8 mouse cellular contexts compared by ENCODE assay signal in the genomic region with DNA sequence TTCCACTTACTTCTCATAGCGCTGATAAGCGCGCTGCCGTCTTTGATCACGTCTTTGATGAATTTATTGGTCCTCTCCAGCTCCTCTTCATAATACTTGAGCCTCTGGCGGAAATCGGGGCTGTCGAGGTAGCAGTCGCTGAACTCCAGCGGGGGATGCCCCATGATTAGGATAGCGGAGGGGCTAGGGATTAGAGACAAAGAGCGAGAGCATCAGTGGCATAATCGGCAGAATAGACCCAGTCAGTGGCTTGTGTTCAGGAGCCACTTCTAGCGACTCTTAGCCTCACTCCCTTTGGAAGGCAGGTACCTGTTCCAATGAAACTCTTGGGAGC. TPM values are rescaled to one million over a fixed set of nuclear protein-coding genes. Genes with fewer than 3 reads are reported as not detected.
DNase-seq lines count a peak whose midpoint lies in the region; ATAC-seq and TF ChIP-seq lines count a peak whose summit lies in the region.

No protein-coding gene starts in this region.

- peak overlapping the region; percentile 57 for H3K9ac ChIP-seq in forebrain, embryonic 12.5 days
- H3K9ac ChIP-seq in liver, embryonic 15.5 days, result no peak overlapping the region

- peak overlapping the region; percentile 82; the same call in 1 of the 2 replicates for H3K27ac ChIP-seq in heart, embryonic 10.5 days
- H3K27ac ChIP-seq in forebrain, embryonic 12.5 days, result peak overlapping the region; percentile 83
- no peak overlapping the region for H3K27ac ChIP-seq in liver, embryonic 15.5 days (replicated peaks)

- intact Hi-C loops in heart, postnatal 10 days (cut with DNase I), result loop anchor here (2.0 to 10.0 kb wide), 3 partner anchors 49 to 189 kb away; no protein-coding TSS in a partner anchor

- TF ChIP-seq CTCF in C2C12 (IDR thresholded peaks at IDR 0.05; ENCODE audit: control insufficient read depth, insufficient read depth, insufficient read length), result no peak

- peak overlapping the region; percentile 51 for H3ac ChIP-seq in C2C12 (ENCODE audit: control insufficient read depth, insufficient read length, low read depth)

- peak overlapping the region; percentile 64 for H3K4me3 ChIP-seq in heart, embryonic 10.5 days
- no peak overlapping the region for H3K4me3 ChIP-seq in C2C12 (ENCODE audit: insufficient read depth, poor library complexity, severe bottlenecking)
- peak overlapping the region; percentile 58 for H3K4me3 ChIP-seq in forebrain, embryonic 12.5 days (replicated peaks)
- H3K4me3 ChIP-seq in liver, embryonic 15.5 days (replicated peaks), result peak overlapping the region; percentile 48

- peak; percentile 75 for DNase-seq in heart, embryonic 10.5 days (ENCODE audit: low spot score)
- no peak for DNase-seq in heart, postnatal 10 days
- no peak for DNase-seq in urinary bladder, adult 18-20 months (ENCODE audit: low spot score in 2 of 2)
- no peak for DNase-seq in thymus, postnatal 10 days (ENCODE audit: low spot score in 2 of 2)
- no peak for DNase-seq in thymus, postnatal 0 days (ENCODE audit: low spot score)

- 15% methylated on average over 14 of the region's 14 CpGs for whole genome bisulfite sequencing in heart, embryonic 10.5 days
- 12% methylated on average over 14 of the region's 14 CpGs for WGBS in forebrain, embryonic 12.5 days
- 15% methylated on average over 14 of the region's 14 CpGs for WGBS in liver, embryonic 15.5 days (ENCODE audit: insufficient replicate concordance)

- peak overlapping the region; percentile 54 for H3K4me2 ChIP-seq in forebrain, embryonic 12.5 days
- H3K4me2 ChIP-seq in liver, embryonic 15.5 days, result peak overlapping the region; percentile 51

- no peaks in the 10 kb centered on the region for H3K9me3 ChIP-seq in heart, embryonic 10.5 days
- H3K9me3 ChIP-seq in forebrain, embryonic 12.5 days, result no peaks in the 10 kb centered on the region
- H3K9me3 ChIP-seq in liver, embryonic 15.5 days (replicated peaks), result no peaks in the 10 kb centered on the region

- H3K4me1 ChIP-seq in heart, embryonic 10.5 days, result no peaks in the 10 kb centered on the region
- H3K4me1 ChIP-seq in forebrain, embryonic 12.5 days, result peaks cover 4% of the 10 kb centered on the region; the same call in 1 of the 2 replicates
- H3K4me1 ChIP-seq in liver, embryonic 15.5 days (replicated peaks), result no peaks in the 10 kb centered on the region

- ATAC-seq in forebrain, embryonic 12.5 days (ENCODE audit: low FRiP score), result peak; percentile 44
- ATAC-seq in liver, embryonic 15.5 days (ENCODE audit: insufficient read depth), result no peak

- H3K79me2 ChIP-seq in C2C12 (ENCODE audit: control insufficient read depth, insufficient read depth), result no peaks in the 10 kb centered on the region

- no peaks in the 10 kb centered on the region for H3K79me3 ChIP-seq in C2C12 (ENCODE audit: low read depth)

- H3K36me3 ChIP-seq in heart, embryonic 10.5 days, result no peaks in the 10 kb centered on the region
- H3K36me3 ChIP-seq in C2C12 (ENCODE audit: control insufficient read depth, insufficient read depth), result no peaks in the 10 kb centered on the region
- H3K36me3 ChIP-seq in forebrain, embryonic 12.5 days (replicated peaks), result no peaks in the 10 kb centered on the region
- H3K36me3 ChIP-seq in liver, embryonic 15.5 days (replicated peaks), result no peaks in the 10 kb centered on the region

- peaks cover 10% of the 10 kb centered on the region; the same call in 1 of the 2 replicates for H3K27me3 ChIP-seq in heart, embryonic 10.5 days (ENCODE audit: insufficient read depth, poor library complexity, severe bottlenecking)
- no peaks in the 10 kb centered on the region for H3K27me3 ChIP-seq in C2C12 (ENCODE audit: control insufficient read depth, insufficient read depth, insufficient read length)
- H3K27me3 ChIP-seq in forebrain, embryonic 12.5 days, result peaks cover 14% of the 10 kb centered on the region; the same call in 1 of the 2 replicates
- peaks cover 37% of the 10 kb centered on the region for H3K27me3 ChIP-seq in liver, embryonic 15.5 days

TF ChIP-seq in C2C12, 6 proteins besides CTCF, POLR2A, EP300 and RAD21:
- TF ChIP-seq FOSL1 (IDR thresholded peaks at IDR 0.05; ENCODE audit: insufficient read depth, low read length, poor library complexity, severe bottlenecking), result no peak
- TF ChIP-seq CEBPB (IDR thresholded peaks at IDR 0.05; ENCODE audit: low read depth), result no peak
- TF ChIP-seq MYOG (IDR thresholded peaks at IDR 0.05; ENCODE audit: control insufficient read depth, extremely low read depth, insufficient read length), result no peak
- TF ChIP-seq MYOD1 (IDR thresholded peaks at IDR 0.05; ENCODE audit: control insufficient read depth, insufficient read length, low read depth), result no peak
- no peak for TF ChIP-seq USF1 (IDR thresholded peaks at IDR 0.05; ENCODE audit: low read depth)
- no peak for TF ChIP-seq MAX (IDR thresholded peaks at IDR 0.05)

RNA-seq across cellular contexts. Expression of a gene that starts 0.8 kb away (rescaled TPM):
- 9.1 and 9.8 TPM in 2 replicates for polyA plus RNA-seq in heart, embryonic 10.5 days (2016; fragmentation: Nextera tagmentation; extraction: Ambion mirVana)
- 10 to 100 TPM; 10.9 to 12.2 TPM for total RNA-seq in heart, postnatal 10 days (2021)
- polyA plus RNA-seq in C2C12 (2012; fragmentation: generic; extraction: Trizol), result 1.3 TPM
- polyA plus RNA-seq in forebrain, embryonic 12.5 days (2016; fragmentation: Nextera tagmentation; extraction: Ambion mirVana), result 29.5 and 32.8 TPM in 2 replicates
- 1.7 and 2.2 TPM in 2 replicates for polyA plus RNA-seq in liver, embryonic 15.5 days (2015; fragmentation: Nextera tagmentation; extraction: Ambion mirVana)
- 2.2 and 2.6 TPM in 2 replicates for polyA plus RNA-seq in thymus, postnatal 0 days (2015; fragmentation: Nextera tagmentation; extraction: Ambion mirVana)

RNA-seq across cellular contexts. Expression of a gene that starts 46.1 kb away (rescaled TPM):
- 19.1 and 24.6 TPM in 2 replicates for polyA plus RNA-seq in heart, embryonic 10.5 days (2016; fragmentation: Nextera tagmentation; extraction: Ambion mirVana)
- total RNA-seq in heart, postnatal 10 days (2021), result 10 to 100 TPM; 26.0 to 26.4 TPM
- polyA plus RNA-seq in C2C12 (2012; fragmentation: generic; extraction: Trizol), result 11.3 TPM
- polyA plus RNA-seq in forebrain, embryonic 12.5 days (2016; fragmentation: Nextera tagmentation; extraction: Ambion mirVana), result 21.9 and 23.9 TPM in 2 replicates
- 11.4 and 12.8 TPM in 2 replicates for polyA plus RNA-seq in liver, embryonic 15.5 days (2015; fragmentation: Nextera tagmentation; extraction: Ambion mirVana)
- 20.8 and 25.1 TPM in 2 replicates for polyA plus RNA-seq in thymus, postnatal 0 days (2015; fragmentation: Nextera tagmentation; extraction: Ambion mirVana)
